Mouse (Mus musculus) spleen, adult 2 months (tissue): ENCODE measurements around the gene Rcor1. TPM values are rescaled to one million over a fixed set of nuclear protein-coding genes. Genes with fewer than 3 reads are reported as not detected.

Experiments used
- DNase-seq, 2 experiments: peaks; one replicate each; pipeline versions ENCODE4 v3.0.0 to v3.0.0-alpha.2; 2012 to 2021; ENCODE audit warnings: low spot score in 2 of 2, low read depth in 1 of 2
- H3K27ac ChIP-seq: fragments of 200-500 bp; 2 replicates; pipeline ENCODE4 v1.5.1; 2012; ENCODE audit warnings: low read length, inconsistent platforms; ENCODE audit not compliant: insufficient read depth
- H3K27me3 ChIP-seq: fragments of 200-500 bp; 2 replicates; pipeline ENCODE4 v1.6.1; 2012; ENCODE audit warnings: mild to moderate bottlenecking, moderate library complexity, low read length, inconsistent platforms; ENCODE audit not compliant: control insufficient read depth, insufficient read depth
- H3K36me3 ChIP-seq: fragments of 200-500 bp; 2 replicates; pipeline ENCODE4 v1.6.1; 2012; ENCODE audit warnings: mild to moderate bottlenecking, low read length, inconsistent platforms; ENCODE audit not compliant: control insufficient read depth, insufficient read depth
- H3K4me1 ChIP-seq: fragments of 200-500 bp; 2 replicates; pipeline ENCODE4 v1.6.1; 2011; ENCODE audit warnings: inconsistent platforms; ENCODE audit not compliant: control insufficient read depth, insufficient read depth, insufficient read length
- H3K4me3 ChIP-seq: fragments of 200-500 bp; 2 replicates; pipeline ENCODE4 v1.5.1; 2011; ENCODE audit warnings: mild to moderate bottlenecking, inconsistent platforms; ENCODE audit not compliant: insufficient read depth, insufficient read length; ENCODE audit errors: extremely low read depth
- CTCF ChIP-seq: fragments of 200-500 bp; IDR thresholded peaks from 2 replicates; pipeline ENCODE4 v1.5.1; 2011; ENCODE audit warnings: mild to moderate bottlenecking, inconsistent platforms; ENCODE audit not compliant: insufficient read depth, insufficient read length, insufficient replicate concordance; ENCODE audit errors: extremely low read depth
- POLR2A ChIP-seq: fragments of 200-500 bp; IDR thresholded peaks from 2 replicates; pipeline ENCODE4 v1.6.1; 2011; ENCODE audit warnings: low read depth, low read length, inconsistent platforms
- WGBS: fragments of 180-500 bp; shearing (Covaris S2); methylation state at CpG from one replicate; pipeline ENCODE4 v1.1.7; 2018; 5-methylcytosine and 5-hydroxymethylcytosine counted together
- polyA plus RNA-seq: library from polyadenylated mRNA; depleted of rRNA; stranded (reverse); fragments of >200 nt; gene quantifications from 2 replicates; pipeline ENCODE4 v1.2.3, GENCODE M21; 2012; rRNA removed

The Rcor1 gene
- polyA plus RNA-seq, 1 experiment = 7.8 TPM

GRCm38 (mm10) chr12:111159659-111160428 lies 120.7 kb downstream of the Rcor1 start:
- WGBS = 5% methylated on average over 12 of the region's 12 CpGs
- peak; percentile 95 to 97 for DNase-seq
- H3K4me1 ChIP-seq = peaks cover 36% of the 10 kb centered on the region; the same call in 1 of the 2 replicates
- no peaks in the 10 kb centered on the region for H3K27me3 ChIP-seq
- peak overlapping the region; percentile 57 for H3K4me3 ChIP-seq
- no peaks in the 10 kb centered on the region for H3K36me3 ChIP-seq
- peak overlapping the region; percentile 97 for H3K27ac ChIP-seq
- TF ChIP-seq CTCF = no peak
- TF ChIP-seq POLR2A = peak; percentile 2; the same call in 1 of the 2 replicates

GRCm38 (mm10) chr12:111160871-111161270 lies 121.7 kb downstream of the Rcor1 start:
- WGBS = 82% methylated on average over 10 of the region's 10 CpGs

DNA sequence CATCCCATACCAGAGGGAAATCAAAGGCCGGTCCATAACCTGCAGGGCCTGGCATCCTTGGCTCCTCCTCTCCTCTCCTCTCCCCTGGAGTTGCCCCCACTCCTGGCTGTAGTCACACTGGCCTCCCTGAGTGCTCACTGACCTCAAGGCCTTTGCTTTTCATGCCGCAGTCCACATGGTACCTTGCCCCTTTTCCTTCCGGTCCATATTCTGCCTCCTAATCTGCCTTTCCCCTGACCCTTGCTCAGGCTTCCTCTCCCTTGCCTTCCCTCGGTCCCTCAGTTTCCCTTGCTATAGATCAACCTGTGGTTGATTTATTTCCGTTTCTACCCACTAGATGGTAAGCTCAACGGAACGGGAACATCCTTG lies 122.8 kb downstream of the Rcor1 start:
- no peak for TF ChIP-seq CTCF
- TF ChIP-seq POLR2A = no peak
- H3K4me3 ChIP-seq = peak overlapping the region; percentile 21; the same call in 1 of the 2 replicates
- no peak for DNase-seq

More at GRCm38 (mm10) chr12:111160871-111161270, 121.7 kb downstream of the Rcor1 start:
- peaks cover 44% of the 10 kb centered on the region; the same call in 1 of the 2 replicates for H3K4me1 ChIP-seq
- TF ChIP-seq CTCF (no peak), POLR2A (no peak)
- H3K4me3 ChIP-seq = peak overlapping the region; percentile 57; the same call in 1 of the 2 replicates
- H3K27me3 ChIP-seq = no peaks in the 10 kb centered on the region
- H3K27ac ChIP-seq = peak overlapping the region; percentile 97
- DNase-seq = no peak
- no peaks in the 10 kb centered on the region for H3K36me3 ChIP-seq

GRCm38 (mm10) chr12:111162312-111163061 lies 123.3 kb downstream of the Rcor1 start:
- Histone ChIP-seq H3K27ac (peak overlapping the region; percentile 97), H3K36me3 (no peaks in the 10 kb centered on the region), H3K4me1 (peaks cover 44% of the 10 kb centered on the region; the same call in 1 of the 2 replicates), H3K27me3 (no peaks in the 10 kb centered on the region), H3K4me3 (peak overlapping the region; percentile 21; the same call in 1 of the 2 replicates)
- TF ChIP-seq CTCF (no peak), POLR2A (no peak)
- no peak for DNase-seq
- 36% methylated on average over 16 of the region's 16 CpGs for WGBS

More for the DNA sequence above, 122.8 kb downstream of the Rcor1 start:
- Histone ChIP-seq H3K27me3 (no peaks in the 10 kb centered on the region), H3K27ac (peak overlapping the region; percentile 97), H3K4me1 (peaks cover 44% of the 10 kb centered on the region; the same call in 1 of the 2 replicates), H3K36me3 (no peaks in the 10 kb centered on the region)
- 37% methylated on average over 7 of the region's 7 CpGs for whole genome bisulfite sequencing

- no peaks in the 10 kb centered on the region for H3K27me3 ChIP-seq
- TF ChIP-seq POLR2A = no peak
- TF ChIP-seq CTCF = no peak
- DNase-seq = peak; percentile 85 to 91
- peak overlapping the region; percentile 86 for H3K27ac ChIP-seq
- H3K36me3 ChIP-seq = no peaks in the 10 kb centered on the region
- 3% methylated on average over 13 of the region's 13 CpGs for WGBS
- H3K4me3 ChIP-seq = peak overlapping the region; percentile 48; the same call in 1 of the 2 replicates
- H3K4me1 ChIP-seq = peaks cover 43% of the 10 kb centered on the region
Measured at GRCm38 (mm10) chr12:111164310-111164751, 125.2 kb downstream of the Rcor1 start.

GRCm38 (mm10) chr12:111165146-111165812 lies 126.1 kb downstream of the Rcor1 start:
- H3K36me3 ChIP-seq = peaks cover 2% of the 10 kb centered on the region; the same call in 1 of the 2 replicates
- 67% methylated on average over 10 of the region's 10 CpGs for WGBS
- DNase-seq = peak; percentile 54 to 62
- peak overlapping the region; percentile 86 for H3K27ac ChIP-seq
- peaks cover 46% of the 10 kb centered on the region for H3K4me1 ChIP-seq
- TF ChIP-seq POLR2A = no peak
- TF ChIP-seq CTCF = peak; percentile 44; the same call in 1 of the 2 replicates
- H3K27me3 ChIP-seq = no peaks in the 10 kb centered on the region
- peak overlapping the region; percentile 47; the same call in 1 of the 2 replicates for H3K4me3 ChIP-seq

Other genes with a start within 250 kb of the Rcor1 start
- gene Mok, start 198.4 kb upstream of the Rcor1 start, polyA plus RNA-seq = 0.32 and 0.35 TPM in 2 replicates
- 5.3 and 5.7 TPM in 2 replicates for gene Zfp839, start 189.1 kb upstream of the Rcor1 start, polyA plus RNA-seq
- 22.9 and 35.8 TPM in 2 replicates for gene Cinp, start 150.2 kb upstream of the Rcor1 start, polyA plus RNA-seq
- gene Tecpr2, start 150.1 kb upstream of the Rcor1 start, polyA plus RNA-seq = 4.0 and 4.1 TPM in 2 replicates
- 21.0 and 25.6 TPM in 2 replicates for gene Ankrd9, start 60.3 kb upstream of the Rcor1 start, polyA plus RNA-seq
- gene Traf3, start 127.0 kb downstream of the Rcor1 start, polyA plus RNA-seq = 29.2 and 37.7 TPM in 2 replicates
- not detected in 2 replicates for gene 4930595D18Rik, start 145.1 kb downstream of the Rcor1 start, polyA plus RNA-seq
- gene Amn, start 231.7 kb downstream of the Rcor1 start, polyA plus RNA-seq = 1.2 and 2.3 TPM in 2 replicates